Mouse (Mus musculus) E14TG2a.4 (cell line): ENCODE results near the gene Dcaf15.

Experiments used
- CTCF ChIP-seq: conservative IDR thresholded peaks from 2 replicates; pipeline ENCODE4 v1.5.1; 2014; ENCODE audit warnings: low read length
- NANOG ChIP-seq: IDR thresholded peaks from 2 replicates; pipeline ENCODE4 v1.6.1; 2014; ENCODE audit warnings: borderline replicate concordance, low read length, mixed read lengths
- POU5F1 ChIP-seq: IDR thresholded peaks from 2 replicates; pipeline ENCODE4 v1.6.1; 2014; ENCODE audit warnings: low read length, borderline replicate concordance

GRCm38 (mm10) chr8:84067911-84068310 lies 36.7 kb downstream of the Dcaf15 start:
- TF ChIP-seq CTCF (no peak), POU5F1 (no peak), NANOG (no peak)
